11 mouse cellular contexts compared by ENCODE assay signal in genomic region chr19:40650090-40650489, GRCm38 (mm10). TPM values are rescaled to one million over a fixed set of nuclear protein-coding genes. Genes with fewer than 3 reads are reported as not detected.
DNase-seq lines count a peak whose midpoint lies in the region; ATAC-seq and TF ChIP-seq lines count a peak whose summit lies in the region.
"Had no signal": no experiment of that assay in that cellular context is flagged by ENCODE, and none has a peak within 500 bp of the region (broad histone marks: within the 10 kb centered on the region; RNA-seq: fewer than 3 reads in every experiment).

No protein-coding gene starts in this region.

- peak; percentile 67 for ATAC-seq in lung, postnatal 0 days

- no peak for TF ChIP-seq CTCF in lung, postnatal 0 days (IDR thresholded peaks at IDR 0.05)

- H3K9me3 ChIP-seq in heart, embryonic 10.5 days: no peaks in the 10 kb centered on the region
- H3K9me3 ChIP-seq in lung, postnatal 0 days (ENCODE audit: low read length): no peaks in the 10 kb centered on the region

- peaks cover 28% of the 10 kb centered on the region for H3K4me1 ChIP-seq in heart, embryonic 10.5 days
- H3K4me1 ChIP-seq in lung, postnatal 0 days (ENCODE audit: insufficient read depth, low read depth, low read length): peaks cover 10% of the 10 kb centered on the region

- H3K9ac ChIP-seq in lung, postnatal 0 days (replicated peaks; ENCODE audit: low read depth): no peak overlapping the region

- no peak overlapping the region for H3K4me3 ChIP-seq in heart, embryonic 10.5 days
- H3K4me3 ChIP-seq in lung, postnatal 0 days (ENCODE audit: low read depth, low read length): no peak overlapping the region
- H3K4me3 ChIP-seq: erythroblast, embryonic 14.5 days had no signal

- H3K27ac ChIP-seq in heart, embryonic 10.5 days: peak overlapping the region; percentile 13; the same call in 1 of the 2 replicates
- H3K27ac ChIP-seq in lung, postnatal 0 days (ENCODE audit: low read length): no peak overlapping the region

- 46% methylated on average over 5 of the region's 5 CpGs for WGBS in heart, embryonic 10.5 days
- 29% methylated on average over 5 of the region's 5 CpGs for WGBS in lung, postnatal 0 days

- DNase-seq in heart, embryonic 10.5 days (ENCODE audit: low spot score): no peak
- DNase-seq in heart, postnatal 36 days: no peak
- DNase-seq in thymus, postnatal 25 days: peak; percentile 6
- DNase-seq in thymus, postnatal 10 days (ENCODE audit: low spot score in 2 of 2): no peak
- peak; percentile 61 for DNase-seq in lung, postnatal 0 days (ENCODE audit: low spot score)
- peak; percentile 5 for DNase-seq in splenic B cell, adult 2 months (ENCODE audit: low read depth, low spot score)
- no peak for DNase-seq in adrenal gland, postnatal 4 days (ENCODE audit: low spot score in 2 of 2)
- DNase-seq in frontal cortex, postnatal 36 days (ENCODE audit: low spot score in 2 of 2): no peak
- DNase-seq: kidney, adult 18-20 months; right cerebral cortex, postnatal 14 days had no signal

- no peaks in the 10 kb centered on the region for H3K27me3 ChIP-seq in heart, embryonic 10.5 days (ENCODE audit: insufficient read depth, poor library complexity, severe bottlenecking)
- H3K27me3 ChIP-seq in lung, postnatal 0 days (replicated peaks; ENCODE audit: insufficient read depth, low read length): no peaks in the 10 kb centered on the region
- no peaks in the 10 kb centered on the region for H3K27me3 ChIP-seq in splenic B cell, adult 2 months (ENCODE audit: control insufficient read depth, insufficient read depth, low read length, poor library complexity, severe bottlenecking)

- H3K4me2 ChIP-seq in lung, postnatal 0 days (replicated peaks; ENCODE audit: low read depth, low read length): no peak overlapping the region

- intact Hi-C loops in heart, postnatal 36 days (cut with DNase I): no loop called here

- H3K36me3 ChIP-seq in heart, embryonic 10.5 days: no peaks in the 10 kb centered on the region
- H3K36me3 ChIP-seq in lung, postnatal 0 days (ENCODE audit: insufficient read depth, low read length): no peaks in the 10 kb centered on the region
- H3K36me3 ChIP-seq in splenic B cell, adult 2 months (ENCODE audit: control insufficient read depth, insufficient read depth, low read length, poor library complexity, severe bottlenecking): no peaks in the 10 kb centered on the region

- peak; percentile 65 for TF ChIP-seq EP300 in lung, postnatal 0 days (IDR thresholded peaks at IDR 0.05)

RNA-seq across cellular contexts. Expression of gene Entpd1, which starts 37.9 kb away (rescaled TPM):
- polyA plus RNA-seq in heart, embryonic 10.5 days (2016; fragmentation: Nextera tagmentation; extraction: Ambion mirVana): 6.3 and 10.3 TPM in 2 replicates
- 10 to 100 TPM; 25.0 to 33.2 TPM for total RNA-seq in heart, postnatal 36 days (2021)
- polyA plus RNA-seq in lung, postnatal 0 days (2015; fragmentation: Nextera tagmentation; extraction: Ambion mirVana): 27.9 and 32.2 TPM in 2 replicates
- 10 to 100 TPM; 34.7 to 37.2 TPM for total RNA-seq in adrenal gland, postnatal 4 days (2021)

RNA-seq across cellular contexts. Expression of gene Tctn3, which starts 38.1 kb away (rescaled TPM):
- polyA plus RNA-seq in heart, embryonic 10.5 days (2016; fragmentation: Nextera tagmentation; extraction: Ambion mirVana): 9.0 and 11.0 TPM in 2 replicates
- total RNA-seq in heart, postnatal 36 days (2021): 1 to 10 TPM; 7.4 to 8.0 TPM
- polyA plus RNA-seq in lung, postnatal 0 days (2015; fragmentation: Nextera tagmentation; extraction: Ambion mirVana): 7.2 and 7.8 TPM in 2 replicates
- total RNA-seq in adrenal gland, postnatal 4 days (2021): 1 to 10 TPM; 9.1 to 9.3 TPM

Comparison
In these comparisons a context has a peak if more than half of its experiments do, and no peak if none do; other contexts are left out.
1. DNase-seq: peak in thymus, postnatal 25 days (single experiment), lung, postnatal 0 days (single experiment) and splenic B cell, adult 2 months (single experiment); none in heart, embryonic 10.5 days (single experiment), heart, postnatal 36 days (0 of 2), thymus, postnatal 10 days (0 of 2), adrenal gland, postnatal 4 days (0 of 2) and frontal cortex, postnatal 36 days (0 of 2).